ENCODE assay signal across 10 mouse cellular contexts in genomic region chr13:30993819-30994218, GRCm38 (mm10). TPM values are rescaled to one million over a fixed set of nuclear protein-coding genes. Genes with fewer than 3 reads are reported as not detected.
DNase-seq lines count a peak whose midpoint lies in the region; ATAC-seq and TF ChIP-seq lines count a peak whose summit lies in the region.
"Had no signal": no experiment of that assay in that cellular context is flagged by ENCODE, and none has a peak within 500 bp of the region (broad histone marks: within the 10 kb centered on the region; RNA-seq: fewer than 3 reads in every experiment).

No protein-coding gene starts in this region.

- no peaks in the 10 kb centered on the region for H3K27me3 ChIP-seq in heart, postnatal 0 days (ENCODE audit: control insufficient read depth, insufficient read depth, low read length)

- no peak overlapping the region for H3K9ac ChIP-seq in heart, postnatal 0 days (replicated peaks; ENCODE audit: low read depth, low read length)

- no peaks in the 10 kb centered on the region for H3K4me1 ChIP-seq in heart, postnatal 0 days (ENCODE audit: control insufficient read depth, insufficient read depth)

- no peak overlapping the region for H3K4me3 ChIP-seq in heart, postnatal 0 days (ENCODE audit: low read depth, low read length)

- no peak for ATAC-seq in heart, postnatal 0 days (ENCODE audit: insufficient read depth, low read depth)
- peak; percentile 78 for ATAC-seq in megakaryocyte-erythroid progenitor cell, adult 5-6 weeks (replicated peaks; ENCODE audit: low FRiP score, low TSS enrichment, poor library complexity, severe bottlenecking)

- 29% methylated on average over 3 of the region's 3 CpGs for WGBS in heart, postnatal 0 days

- no peaks in the 10 kb centered on the region for H3K9me3 ChIP-seq in heart, postnatal 0 days (replicated peaks; ENCODE audit: control insufficient read depth, low read length)

- DNase-seq in gastrocnemius, adult 18-20 months (ENCODE audit: low spot score): peak; percentile 41
- no peak for DNase-seq in gastrocnemius, postnatal 25 days
- peak; percentile 66 for DNase-seq in ES-CJ7 (ENCODE audit: low read depth, low spot score)
- DNase-seq in cerebellum, postnatal 25 days: peak; percentile 25 to 61
- peak; percentile 40 for DNase-seq in heart, postnatal 0 days (ENCODE audit: low spot score)
- DNase-seq in layer of hippocampus, postnatal 14 days (ENCODE audit: low spot score in 2 of 2): peak; percentile 46 to 71
- DNase-seq in right cerebral cortex, postnatal 4 days: peak; percentile 54

- no peaks in the 10 kb centered on the region for H3K36me3 ChIP-seq in heart, postnatal 0 days (replicated peaks; ENCODE audit: control insufficient read depth, insufficient read depth, low read length)

- TF ChIP-seq EP300 in heart, postnatal 0 days (IDR thresholded peaks at IDR 0.05; ENCODE audit: low read depth): no peak

- no peak overlapping the region for H3K27ac ChIP-seq in heart, postnatal 0 days (ENCODE audit: low read depth)

- no peak overlapping the region for H3K4me2 ChIP-seq in heart, postnatal 0 days (ENCODE audit: low read depth, low read length)

- TF ChIP-seq CTCF in heart, postnatal 0 days (IDR thresholded peaks at IDR 0.05; ENCODE audit: low read depth): peak; percentile 72

RNA-seq across cellular contexts. Expression of gene Gm5447, which starts 19.8 kb away (rescaled TPM):
- not detected for total RNA-seq in gastrocnemius, adult 18-20 months (2021)
- not detected for total RNA-seq in gastrocnemius, postnatal 25 days (2021)
- total RNA-seq in heart, postnatal 0 days (2014; rRNA removed; ENCODE audit: low replicate concordance): not detected in 2 replicates
- polyA plus RNA-seq in heart, postnatal 0 days (2015; fragmentation: Nextera tagmentation; extraction: Ambion mirVana): not detected in 2 replicates
- under 1 TPM in 1 of 2 experiments, not detected in 1; 0.18 TPM for total RNA-seq in layer of hippocampus, postnatal 14 days (2021)
- total RNA-seq in megakaryocyte-erythroid progenitor cell, adult 5-6 weeks (2014; fragmentation: Nextera tagmentation): not detected in 2 replicates
- 0.30 TPM in 1 of 2 replicates, not detected in the other for total RNA-seq in megakaryocyte-erythroid progenitor cell, adult 5-6 weeks (2017)
- polyA plus RNA-seq: large intestine, adult 2 months had no signal

RNA-seq across cellular contexts. Expression of gene Exoc2, which starts 19.9 kb away (rescaled TPM):
- total RNA-seq in gastrocnemius, adult 18-20 months (2021): 10 to 100 TPM; 12.5 to 13.3 TPM
- 10 to 100 TPM; 11.7 to 12.2 TPM for total RNA-seq in gastrocnemius, postnatal 25 days (2021)
- 15.3 and 15.8 TPM in 2 replicates for total RNA-seq in heart, postnatal 0 days (2014; rRNA removed; ENCODE audit: low replicate concordance)
- polyA plus RNA-seq in heart, postnatal 0 days (2015; fragmentation: Nextera tagmentation; extraction: Ambion mirVana): 12.6 and 13.3 TPM in 2 replicates
- 10 to 100 TPM; 40.5 to 40.9 TPM for total RNA-seq in layer of hippocampus, postnatal 14 days (2021)
- 28.3 and 40.8 TPM in 2 replicates for total RNA-seq in megakaryocyte-erythroid progenitor cell, adult 5-6 weeks (2014; fragmentation: Nextera tagmentation)
- 24.5 and 49.4 TPM in 2 replicates for total RNA-seq in megakaryocyte-erythroid progenitor cell, adult 5-6 weeks (2017)

RNA-seq across cellular contexts. Expression of gene Hus1b, which starts 46.3 kb away (rescaled TPM):
- not detected for total RNA-seq in gastrocnemius, adult 18-20 months (2021)
- total RNA-seq in gastrocnemius, postnatal 25 days (2021): under 1 TPM; 0.38 TPM
- total RNA-seq in heart, postnatal 0 days (2014; rRNA removed; ENCODE audit: low replicate concordance): not detected in 2 replicates
- polyA plus RNA-seq in heart, postnatal 0 days (2015; fragmentation: Nextera tagmentation; extraction: Ambion mirVana): not detected in 2 replicates
- under 1 TPM; 0.43 to 0.55 TPM for total RNA-seq in layer of hippocampus, postnatal 14 days (2021)
- 1.1 and 2.0 TPM in 2 replicates for total RNA-seq in megakaryocyte-erythroid progenitor cell, adult 5-6 weeks (2014; fragmentation: Nextera tagmentation)
- 1.4 TPM in 1 of 2 replicates, not detected in the other for total RNA-seq in megakaryocyte-erythroid progenitor cell, adult 5-6 weeks (2017)
- polyA plus RNA-seq: stomach, embryonic 16.5 days had no signal
